Mouse (Mus musculus): Measurements from ENCODE around the gene Magi2. TPM values are rescaled to one million over a fixed set of nuclear protein-coding genes. Genes with fewer than 3 reads are reported as not detected.

Magi2 gene
- total RNA-seq, 2 experiments from 2014 or later = 5.4 to 7.1 TPM

DNA sequence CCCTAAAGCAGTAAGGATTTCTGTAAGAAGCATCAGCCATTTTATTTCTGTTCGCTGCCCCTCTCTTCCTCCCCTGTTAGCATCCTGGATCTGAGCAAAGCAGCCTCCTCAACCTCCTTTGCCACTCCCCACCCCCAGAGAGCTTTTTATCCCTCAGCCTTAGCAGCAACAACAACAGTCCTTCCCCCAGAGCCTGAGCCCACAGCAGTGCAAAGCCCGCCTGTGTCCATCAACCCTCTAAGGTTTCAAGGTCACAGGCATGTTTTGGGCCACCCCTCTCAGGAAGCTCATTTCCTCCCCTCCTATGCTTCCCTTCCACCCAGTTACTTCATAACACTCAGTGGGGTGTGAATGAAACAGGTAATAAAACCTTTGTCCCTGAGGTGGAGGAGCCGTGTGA lies 1309.7 kb downstream of the Magi2 start:
- intact Hi-C loops (cut with DNase I) = no loop called here
- DNase-seq (ENCODE audit: low spot score) = no peak

GRCm38 (mm10) chr5:20537369-20538022 lies 1310.7 kb downstream of the Magi2 start:
- intact Hi-C loops (cut with DNase I) = no loop called here
- DNase-seq (ENCODE audit: low spot score) = no peak

GRCm38 (mm10) chr5:20544374-20544773 lies 1317.5 kb downstream of the Magi2 start:
- intact Hi-C loops (cut with DNase I) = no loop called here

DNA sequence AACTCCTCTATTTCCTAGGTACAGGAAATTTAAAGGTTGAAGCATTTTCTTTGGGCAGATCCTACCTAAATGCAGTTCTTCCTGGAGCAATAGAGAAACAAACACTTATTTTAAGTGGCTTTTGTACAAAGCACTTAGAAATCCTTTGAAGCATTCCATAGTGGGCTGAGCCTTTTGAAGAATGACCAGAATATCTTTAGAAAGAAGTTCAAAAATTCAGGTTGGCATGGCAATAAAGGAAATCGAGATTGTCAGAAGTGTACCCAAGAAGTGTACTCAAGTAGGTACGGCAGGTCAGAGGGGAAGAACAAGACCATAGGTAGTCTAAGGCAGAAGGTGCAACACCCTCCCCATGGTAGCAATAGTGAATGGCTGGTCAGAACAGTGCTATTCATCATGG lies 1332.5 kb downstream of the Magi2 start:
- intact Hi-C loops (cut with DNase I) = no loop called here
- no peak for DNase-seq (ENCODE audit: low spot score)

More at GRCm38 (mm10) chr5:20544374-20544773, 1317.5 kb downstream of the Magi2 start:
- DNase-seq (ENCODE audit: low spot score) = no peak

GRCm38 (mm10) chr5:20559821-20560220 lies 1333.0 kb downstream of the Magi2 start:
- intact Hi-C loops (cut with DNase I) = no loop called here
- no peak for DNase-seq (ENCODE audit: low spot score)

DNA sequence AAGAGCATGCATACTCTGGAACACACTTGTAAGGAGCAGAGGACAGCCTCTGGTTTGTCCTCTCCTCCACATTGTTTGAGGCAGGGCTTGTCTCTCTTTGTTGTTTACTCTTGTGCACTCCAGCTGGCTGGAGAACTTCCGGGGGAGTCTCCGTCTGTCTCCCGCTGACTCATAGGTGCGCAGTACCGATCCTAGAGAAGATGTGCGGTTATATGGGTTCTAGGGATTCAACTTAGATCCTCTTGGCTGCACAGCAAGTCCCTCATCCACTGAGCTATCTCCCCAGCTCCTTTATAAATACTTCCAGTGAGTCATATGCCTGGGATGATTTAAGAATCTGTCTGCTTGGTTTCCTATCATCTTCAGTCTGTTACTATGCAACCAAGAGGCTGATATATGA lies 1341.6 kb downstream of the Magi2 start:
- no peak for DNase-seq (ENCODE audit: low spot score)
- intact Hi-C loops (cut with DNase I) = no loop called here

DNA sequence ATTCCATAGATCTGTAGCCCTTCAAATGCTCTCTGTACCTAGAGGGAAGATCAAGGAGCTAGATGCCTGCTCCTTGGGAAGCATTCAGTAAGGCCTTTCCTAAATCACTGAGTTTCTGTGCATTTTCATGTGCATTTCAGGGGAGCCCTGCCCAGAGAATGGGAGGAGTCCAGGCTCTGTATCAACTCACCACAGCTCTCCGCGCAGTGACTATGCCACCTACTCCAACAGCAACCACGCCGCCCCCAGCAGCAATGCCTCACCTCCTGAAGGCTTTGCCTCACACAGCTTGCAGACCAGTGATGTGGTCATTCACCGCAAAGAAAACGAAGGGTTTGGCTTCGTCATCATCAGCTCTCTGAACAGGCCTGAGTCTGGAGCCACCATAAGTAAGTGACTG lies 1342.1 kb downstream of the Magi2 start:
- intact Hi-C loops (cut with DNase I) = no loop called here

DNA sequence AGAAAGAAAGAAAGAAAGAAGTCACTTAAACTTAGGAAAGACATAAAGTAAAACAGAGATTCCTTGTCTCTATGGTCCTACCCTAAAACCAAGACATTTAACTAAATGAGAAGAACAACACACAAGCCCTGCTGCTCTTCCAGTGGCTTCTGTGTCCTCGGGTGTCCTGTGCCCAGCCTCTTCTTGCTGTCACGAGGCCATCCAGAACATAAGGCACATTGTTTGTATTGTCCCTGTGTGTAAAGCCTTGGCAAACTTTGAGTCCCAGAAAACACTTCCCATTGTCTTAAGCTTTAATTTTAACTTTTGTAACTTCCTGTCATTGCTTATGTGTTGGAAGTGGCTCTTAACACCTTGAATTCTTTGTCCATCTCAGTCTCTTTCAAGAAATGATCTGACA lies 1348.0 kb downstream of the Magi2 start:
- DNase-seq (ENCODE audit: low spot score) = no peak
- intact Hi-C loops (cut with DNase I) = no loop called here

More for the DNA sequence above, 1342.1 kb downstream of the Magi2 start:
- no peak for DNase-seq (ENCODE audit: low spot score)

DNA sequence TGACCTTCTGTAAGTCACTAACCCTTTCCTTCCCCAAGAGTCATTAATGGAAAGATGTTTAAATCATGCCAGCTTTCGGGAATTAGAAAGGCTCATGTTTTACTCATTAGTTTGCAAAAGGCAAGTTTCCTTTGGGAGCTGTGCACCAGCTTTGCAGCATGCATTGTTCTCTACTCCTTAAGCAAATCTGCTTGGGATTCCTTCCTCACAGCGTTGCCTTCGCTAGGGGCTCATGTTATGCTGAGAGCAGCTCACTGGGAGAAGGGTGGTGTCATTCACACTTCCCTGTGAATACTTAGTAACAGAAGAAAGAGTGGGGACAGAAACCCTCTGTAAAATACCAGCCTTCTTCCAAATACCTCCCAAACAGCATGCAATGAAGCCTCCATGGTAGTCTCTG lies 1349.0 kb downstream of the Magi2 start:
- DNase-seq (ENCODE audit: low spot score) = no peak
- intact Hi-C loops (cut with DNase I) = no loop called here

DNA sequence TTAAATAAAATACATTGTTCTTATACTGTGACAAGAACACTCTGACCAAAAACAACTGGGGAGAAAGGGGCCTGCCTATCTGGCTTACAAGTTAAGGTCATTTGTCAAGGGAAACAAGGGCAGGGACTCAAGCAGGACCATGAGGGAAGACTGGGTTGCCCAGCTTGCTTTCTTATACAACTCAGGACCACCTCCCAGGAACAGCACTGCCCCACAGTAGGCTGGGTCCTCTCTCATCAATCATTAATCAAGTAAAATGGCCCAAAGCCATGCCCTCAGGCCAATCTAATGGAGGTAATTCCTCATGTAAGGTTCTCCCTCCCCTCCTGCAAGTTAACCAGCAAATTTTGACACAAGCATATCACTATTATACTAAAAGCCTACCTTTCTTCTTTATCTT lies 1349.4 kb downstream of the Magi2 start:
- intact Hi-C loops (cut with DNase I) = no loop called here
- DNase-seq (ENCODE audit: low spot score) = no peak

DNA sequence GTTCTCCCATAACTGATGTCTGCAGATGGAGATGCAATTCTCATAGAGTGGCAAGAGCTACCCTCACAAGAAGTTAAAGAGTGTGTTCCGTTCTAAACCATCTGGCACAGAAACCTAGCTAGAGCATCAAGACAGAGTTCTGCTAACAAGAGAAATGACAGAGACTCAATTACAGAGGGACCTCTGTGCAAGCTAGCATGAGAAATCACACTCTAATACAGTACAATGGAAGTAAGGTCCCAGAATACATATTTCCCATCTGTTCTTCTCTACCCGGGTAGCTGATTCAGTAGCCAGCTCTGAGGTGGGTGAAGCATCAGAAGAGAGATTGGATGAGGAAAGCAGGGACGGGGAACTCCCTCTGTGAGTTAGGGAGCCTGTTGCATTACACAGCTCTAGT lies 1351.8 kb downstream of the Magi2 start:
- intact Hi-C loops (cut with DNase I) = no loop called here
- no peak for DNase-seq (ENCODE audit: low spot score)

GRCm38 (mm10) chr5:20580619-20581018 lies 1353.8 kb downstream of the Magi2 start:
- intact Hi-C loops (cut with DNase I) = no loop called here
- no peak for DNase-seq (ENCODE audit: low spot score)

DNA sequence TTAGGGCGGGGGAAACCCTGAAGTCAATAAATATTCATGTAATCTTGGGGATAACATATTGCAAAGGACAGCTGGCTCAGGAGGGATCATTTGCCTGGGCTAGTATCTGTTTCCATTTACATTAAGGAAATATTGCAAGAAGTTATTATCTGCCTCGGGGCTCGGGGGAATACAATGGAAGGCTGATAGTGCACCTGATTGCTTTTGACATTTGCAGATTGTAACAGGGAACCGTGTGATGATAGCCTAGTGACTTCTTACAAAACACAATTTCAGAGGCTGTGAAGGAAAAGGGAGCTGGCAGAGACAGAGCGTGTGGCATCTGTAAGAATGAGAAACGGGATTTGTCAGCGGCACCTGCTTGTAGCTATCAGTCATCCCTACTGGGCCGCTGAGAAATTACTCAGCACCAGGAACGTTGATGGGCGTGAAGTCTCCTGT lies 1356.2 kb downstream of the Magi2 start:
- no peak for DNase-seq (ENCODE audit: low spot score)
- intact Hi-C loops (cut with DNase I) = no loop called here

- intact Hi-C loops (cut with DNase I) = no loop called here
- no peak for DNase-seq (ENCODE audit: low spot score)
These were observed 1356.8 kb downstream of the Magi2 start for GRCm38 (mm10) chr5:20583639-20584038.

DNA sequence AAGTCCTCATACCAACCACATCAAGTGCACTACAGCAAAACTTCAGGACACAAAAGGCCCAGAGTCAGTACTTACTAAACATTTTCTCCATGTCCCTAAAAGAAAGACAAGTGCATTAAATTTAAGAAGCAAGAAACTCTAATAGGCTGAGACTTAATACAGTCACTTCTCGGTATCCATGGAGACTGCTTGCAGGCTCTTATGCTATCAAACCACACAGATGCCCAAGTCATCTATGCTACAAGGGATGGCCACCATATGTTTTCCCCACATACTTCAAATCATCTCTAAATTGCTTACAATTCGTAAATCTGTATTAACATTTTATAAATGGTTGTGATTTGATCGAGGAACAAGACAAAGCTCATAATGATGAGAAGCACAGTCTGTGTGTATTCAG lies 1357.9 kb downstream of the Magi2 start:
- intact Hi-C loops (cut with DNase I) = no loop called here
- DNase-seq (ENCODE audit: low spot score) = no peak

DNA sequence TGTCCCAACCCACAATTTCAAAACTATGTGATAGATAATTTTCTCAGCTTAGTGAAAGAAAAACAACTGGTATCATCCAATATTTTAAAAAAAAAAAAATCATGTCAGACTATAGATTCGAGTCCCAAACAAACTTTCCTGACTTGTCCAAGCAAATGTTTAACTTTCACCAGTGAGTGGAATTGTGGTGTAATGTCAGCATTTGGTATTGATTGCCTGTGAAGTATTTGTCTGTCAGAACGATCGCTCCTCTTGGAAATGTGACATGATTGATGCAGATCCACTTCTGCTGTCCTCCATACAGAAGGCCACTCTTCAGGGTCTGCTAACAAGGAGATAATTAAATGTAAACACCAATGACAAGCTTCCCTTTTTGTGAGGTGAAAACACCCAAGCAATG lies 1362.9 kb downstream of the Magi2 start:
- intact Hi-C loops (cut with DNase I) = no loop called here
- DNase-seq (ENCODE audit: low spot score) = no peak

- intact Hi-C loops (cut with DNase I) = no loop called here
- DNase-seq (ENCODE audit: low spot score) = no peak
These were observed 1371.4 kb downstream of the Magi2 start for GRCm38 (mm10) chr5:20598196-20598595.

DNA sequence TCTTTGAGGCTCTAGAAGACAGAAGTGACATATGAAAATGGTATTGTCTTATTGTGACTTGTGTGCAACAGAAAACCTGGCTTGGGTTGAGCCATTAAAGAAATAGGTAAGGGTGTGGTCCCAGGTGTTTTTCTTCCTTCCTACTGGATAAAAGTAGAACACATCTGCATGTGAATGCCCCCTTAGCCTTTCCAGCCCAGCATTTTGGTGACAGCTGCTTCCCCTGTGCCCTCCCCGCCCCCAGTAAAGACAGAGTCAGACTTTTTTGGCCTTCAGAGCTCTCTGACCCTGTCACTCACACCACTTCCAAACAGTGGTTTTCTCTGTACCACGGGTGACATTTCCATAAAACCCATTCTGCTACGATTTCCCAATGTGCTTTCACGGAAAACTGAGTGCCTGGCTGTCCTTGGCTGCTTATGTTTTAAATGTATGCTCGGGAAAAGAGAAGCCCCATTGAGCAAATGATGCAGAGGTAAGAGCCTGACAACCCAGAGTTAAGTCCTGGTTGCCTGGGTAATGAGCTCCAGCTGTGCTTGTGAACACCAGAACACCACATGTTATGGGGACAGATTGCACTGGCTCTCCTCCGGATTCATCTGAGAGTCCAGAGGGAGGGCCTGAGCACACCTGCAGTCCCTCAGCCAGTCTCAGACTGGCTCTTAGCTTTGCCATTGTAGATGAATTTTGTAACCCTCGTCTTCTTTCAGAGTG lies 1377.1 kb downstream of the Magi2 start:
- intact Hi-C loops (cut with DNase I) = no loop called here
- no peak for DNase-seq (ENCODE audit: low spot score)

DNA sequence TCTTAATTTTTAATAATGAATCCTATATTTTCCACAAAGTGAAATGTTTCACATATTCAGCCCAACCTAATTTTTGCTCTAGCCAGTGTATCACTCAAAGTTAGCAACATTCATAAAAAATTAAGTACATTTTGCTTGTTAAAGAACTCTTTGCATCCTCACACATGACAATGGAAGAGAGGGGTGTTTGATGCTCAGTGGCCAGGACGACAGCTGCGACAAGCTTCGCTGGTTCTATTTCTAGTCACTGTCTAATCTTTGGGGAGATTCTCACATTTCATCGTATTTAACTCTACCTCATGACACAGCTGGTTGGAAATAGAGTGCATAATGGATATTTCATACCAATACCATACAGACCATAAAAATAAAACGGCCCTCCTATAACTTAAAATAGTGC lies 1379.7 kb downstream of the Magi2 start:
- DNase-seq (ENCODE audit: low spot score) = no peak
- intact Hi-C loops (cut with DNase I) = no loop called here

DNA sequence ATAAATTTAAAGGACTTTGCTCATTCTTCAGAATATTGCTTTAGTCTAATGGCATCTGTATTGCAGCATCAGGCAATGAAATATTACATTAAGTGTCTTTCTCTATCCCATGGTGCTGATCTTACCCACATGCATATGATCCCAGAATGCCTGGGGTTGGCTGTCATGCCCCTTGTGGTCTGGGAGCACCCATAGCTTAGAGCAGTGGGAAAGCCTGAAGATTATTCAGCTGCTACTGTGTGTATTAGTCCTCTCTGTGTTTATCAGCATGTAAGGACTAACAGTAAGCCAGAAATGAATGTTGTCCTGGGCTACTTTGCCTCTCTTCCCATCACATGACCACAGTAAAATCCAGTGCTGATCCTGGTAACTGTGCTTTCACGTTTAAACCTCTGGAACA lies 1380.7 kb downstream of the Magi2 start:
- no peak for DNase-seq (ENCODE audit: low spot score)
- intact Hi-C loops (cut with DNase I) = no loop called here

GRCm38 (mm10) chr5:20609206-20609935 lies 1382.5 kb downstream of the Magi2 start:
- intact Hi-C loops (cut with DNase I) = no loop called here

More at GRCm38 (mm10) chr5:20609206-20609935, 1382.5 kb downstream of the Magi2 start:
- DNase-seq (ENCODE audit: low spot score) = no peak
